Mouse (Mus musculus) hindlimb bud, embryonic 11.5 days (tissue): ENCODE data around the gene Zdhhc3.
A peak's percentile ranks its signal among the peaks of the same experiment; 100 is the strongest.

ENCODE experiments used
- DNase-seq: peaks from one replicate; pipeline ENCODE4 v3.0.0-alpha.2; 2012; ENCODE audit warnings: low read depth, low spot score; ENCODE audit errors: extremely low spot score

The Zdhhc3 gene

DNA sequence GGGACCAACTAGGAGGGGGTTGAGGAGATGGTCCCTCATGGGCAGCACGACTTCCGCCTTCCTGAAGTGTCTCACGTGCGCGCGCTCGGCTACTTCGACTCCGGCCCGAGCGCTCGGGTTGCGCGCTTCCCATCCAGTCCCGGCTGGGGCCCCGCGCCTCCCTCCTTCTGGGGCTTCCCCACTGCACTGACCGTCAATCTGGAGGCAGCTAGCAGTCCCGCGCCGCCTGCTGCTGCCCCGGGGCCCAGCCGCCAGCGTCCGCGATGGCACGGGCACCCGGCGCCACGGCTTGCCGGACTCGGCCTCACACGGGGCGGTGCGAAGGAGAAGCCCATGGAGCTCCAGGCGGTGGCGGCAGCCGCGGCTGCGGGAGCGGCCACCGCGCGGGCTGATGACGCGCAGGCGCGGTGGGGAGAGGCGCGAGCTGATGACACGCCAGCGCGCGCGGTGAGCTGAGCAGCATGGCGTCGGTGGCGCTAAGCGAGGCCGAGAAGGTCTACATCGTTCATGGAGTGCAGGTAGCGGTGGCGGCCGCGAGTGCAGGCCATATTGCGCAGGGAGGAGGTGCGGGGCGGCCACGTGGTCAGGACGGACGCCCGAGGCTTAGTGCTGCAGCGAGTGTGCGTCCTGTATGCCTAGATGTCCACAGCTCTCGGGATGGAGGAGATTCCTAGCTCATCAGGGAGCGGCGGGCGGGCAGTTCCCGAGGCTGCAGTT lies at the start of gene Zdhhc3, which contains the start of gene Exosc7:
TSS of gene Zdhhc3 (minus strand) at position 401 of the 717 bp plus-strand sequence.
TSS of gene Exosc7 (plus strand) at position 411 of the 717 bp plus-strand sequence.
- DNase-seq, result peak; percentile 62

DNA sequence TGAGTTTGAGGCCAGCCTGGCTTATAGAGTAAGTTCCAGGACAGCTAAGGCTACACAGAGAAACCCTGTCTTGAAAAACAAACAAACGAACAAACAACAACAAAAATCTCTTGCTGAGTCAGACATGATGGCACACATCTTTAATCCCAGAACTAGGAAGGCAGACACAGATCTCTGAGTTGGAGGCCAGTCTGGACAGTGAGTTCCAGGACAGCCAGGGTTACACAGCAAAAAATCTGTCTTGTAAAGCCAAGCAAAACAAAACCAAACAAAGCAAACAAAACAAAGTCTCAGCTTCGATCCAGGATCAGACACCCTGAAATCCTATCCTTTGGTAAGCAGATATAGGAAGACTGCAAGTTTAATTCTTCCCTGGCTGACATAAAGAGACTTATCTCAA lies 48.8 kb upstream of the Zdhhc3 start:
- no peak for DNase-seq

DNA sequence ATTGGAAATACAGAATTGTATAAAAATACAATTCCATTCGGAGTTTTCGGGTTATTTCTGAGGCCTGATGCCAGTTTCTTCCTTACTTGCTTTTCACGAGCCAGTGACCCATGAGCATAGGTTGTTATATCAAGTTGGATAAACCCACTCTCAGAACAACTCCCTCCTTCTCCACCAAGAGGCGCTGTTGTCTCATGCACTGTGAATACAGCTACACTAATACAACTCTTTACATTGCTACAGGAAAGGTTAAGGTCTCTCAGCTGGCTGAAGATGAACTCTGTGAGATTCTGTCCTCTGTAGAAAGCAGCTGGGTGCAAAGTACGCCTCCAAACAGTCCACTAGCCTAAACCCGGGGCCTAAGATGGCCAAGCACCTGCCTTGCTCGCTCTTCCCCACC lies 46.3 kb upstream of the Zdhhc3 start:
- DNase-seq, result peak; percentile 41

DNA sequence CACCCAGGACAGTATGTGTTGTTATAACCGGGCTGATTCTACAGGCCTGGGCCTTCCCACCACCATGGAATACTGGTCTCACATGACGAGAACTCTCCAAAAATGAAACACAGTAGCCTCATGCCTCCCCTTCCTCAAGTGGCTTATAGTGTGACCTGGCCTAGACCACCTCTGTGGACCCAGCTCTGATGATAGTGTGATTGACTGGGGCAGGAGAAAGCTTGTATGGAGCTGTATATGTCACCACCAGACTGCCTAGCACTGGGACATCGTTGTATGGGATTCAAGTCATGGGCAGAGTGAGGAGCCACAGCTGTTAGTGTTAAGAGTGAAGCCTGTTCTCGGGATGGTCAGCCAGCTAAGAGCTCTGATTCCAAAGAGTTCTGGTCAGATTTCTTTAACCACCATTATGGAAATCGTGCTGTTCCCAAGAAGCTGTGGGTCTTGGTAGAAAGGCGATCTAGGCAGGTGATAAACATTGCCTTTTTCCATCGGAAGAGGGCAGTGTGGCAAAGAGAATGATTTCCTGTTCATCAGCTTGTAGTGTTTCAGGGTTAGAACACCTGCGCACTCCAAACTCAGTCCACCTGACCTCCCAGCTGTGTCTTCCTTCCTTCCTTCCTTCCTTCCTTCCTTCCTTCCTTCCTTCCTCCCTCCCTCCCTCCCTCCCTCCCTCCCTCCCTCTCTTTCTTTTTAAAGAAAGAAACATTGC lies 45.3 kb upstream of the Zdhhc3 start:
- DNase-seq, result no peak

DNA sequence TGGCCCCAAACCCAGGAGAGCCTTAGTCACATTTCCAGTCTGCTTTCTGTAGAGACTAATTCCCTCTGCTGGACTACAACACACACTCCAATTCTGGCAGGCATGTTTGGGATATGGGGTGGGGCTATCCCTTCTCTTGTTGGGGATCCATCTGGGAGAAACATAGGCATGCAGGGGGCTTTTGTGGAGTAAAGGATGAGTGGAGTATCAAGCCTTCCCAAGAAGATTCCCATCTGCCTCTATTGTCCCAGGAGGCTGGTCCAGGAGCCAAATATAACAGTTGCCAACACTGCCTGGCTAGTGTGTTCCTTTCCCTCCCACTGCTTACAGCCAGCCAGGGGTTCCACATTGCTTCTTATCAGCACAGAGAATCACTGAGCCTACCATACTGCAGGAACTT lies 44.7 kb upstream of the Zdhhc3 start:
- DNase-seq, result no peak

DNA sequence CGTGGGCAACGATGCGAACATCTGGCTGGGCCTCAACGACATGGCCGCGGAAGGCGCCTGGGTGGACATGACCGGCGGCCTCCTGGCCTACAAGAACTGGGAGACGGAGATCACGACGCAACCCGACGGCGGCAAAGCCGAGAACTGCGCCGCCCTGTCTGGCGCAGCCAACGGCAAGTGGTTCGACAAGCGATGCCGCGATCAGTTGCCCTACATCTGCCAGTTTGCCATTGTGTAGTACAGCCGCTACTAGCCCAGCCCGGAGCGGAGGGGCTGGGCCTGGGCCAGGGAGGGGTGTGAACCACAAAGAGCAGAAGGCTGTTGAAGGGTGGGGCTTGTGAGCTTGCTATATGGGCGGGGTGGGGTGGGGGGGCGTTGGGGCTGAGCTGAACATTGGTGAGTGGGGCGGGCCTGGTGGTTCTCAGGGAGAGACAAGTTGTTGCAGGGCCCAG lies 43.9 kb upstream of the Zdhhc3 start:
- DNase-seq, result no peak

DNA sequence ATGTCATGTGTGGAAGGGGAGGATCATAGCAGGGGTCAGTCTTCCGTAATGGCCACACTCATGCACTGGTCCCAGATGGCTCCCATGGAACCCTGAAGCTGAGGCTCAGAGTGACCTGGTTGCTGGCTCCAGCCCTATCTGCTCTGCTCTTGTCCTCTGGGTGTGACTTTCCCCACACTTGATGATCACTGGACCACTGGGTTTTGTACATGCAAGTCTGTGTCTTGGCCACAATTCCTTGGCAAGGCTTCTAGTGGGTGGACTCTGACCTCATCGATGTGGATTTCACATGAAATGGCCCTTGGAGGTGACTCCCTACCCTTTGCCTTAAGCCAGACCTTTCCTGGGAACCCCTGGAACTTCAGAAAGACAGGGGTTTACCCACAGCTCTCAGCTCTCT lies 40.1 kb upstream of the Zdhhc3 start:
- no peak for DNase-seq

DNA sequence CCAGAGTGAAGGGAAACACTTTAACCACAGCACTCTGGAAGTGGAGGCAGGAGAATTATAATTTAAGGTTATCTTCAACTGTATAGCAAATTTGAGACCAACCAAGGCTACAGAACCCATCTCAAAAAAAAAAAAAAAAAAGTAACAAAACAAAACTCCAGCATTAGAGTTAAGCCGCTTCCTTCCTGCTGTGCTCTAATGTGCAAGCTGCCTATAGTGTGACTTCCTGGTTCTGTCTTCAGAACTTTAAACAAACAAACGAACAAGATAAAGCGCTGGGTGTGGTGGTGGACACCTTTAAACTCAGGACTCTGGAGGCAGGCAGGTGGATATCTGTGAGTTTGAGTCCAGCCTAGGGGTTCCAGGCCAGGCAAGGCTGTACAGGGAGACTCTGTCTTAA lies 39.0 kb upstream of the Zdhhc3 start:
- no peak for DNase-seq

DNA sequence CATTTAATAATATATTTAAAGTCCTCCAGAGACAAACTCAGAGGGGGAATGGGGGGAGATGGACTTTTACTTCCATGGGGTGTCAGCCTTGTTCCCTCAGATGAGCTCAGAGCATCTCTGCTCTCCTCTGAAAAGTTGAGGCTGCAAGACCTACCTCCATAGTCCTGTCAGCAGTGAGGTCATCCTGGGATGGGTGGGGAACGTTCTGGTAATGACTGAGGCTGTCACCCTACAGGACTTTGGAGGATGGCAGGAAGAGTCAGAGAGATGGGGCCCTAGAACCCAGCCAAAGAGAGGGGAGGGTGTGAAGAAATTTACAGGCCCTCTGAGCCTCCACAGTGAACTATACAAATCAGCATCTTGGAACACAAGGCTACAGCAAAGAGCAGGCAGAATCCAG lies 38.6 kb upstream of the Zdhhc3 start:
- no peak for DNase-seq

DNA sequence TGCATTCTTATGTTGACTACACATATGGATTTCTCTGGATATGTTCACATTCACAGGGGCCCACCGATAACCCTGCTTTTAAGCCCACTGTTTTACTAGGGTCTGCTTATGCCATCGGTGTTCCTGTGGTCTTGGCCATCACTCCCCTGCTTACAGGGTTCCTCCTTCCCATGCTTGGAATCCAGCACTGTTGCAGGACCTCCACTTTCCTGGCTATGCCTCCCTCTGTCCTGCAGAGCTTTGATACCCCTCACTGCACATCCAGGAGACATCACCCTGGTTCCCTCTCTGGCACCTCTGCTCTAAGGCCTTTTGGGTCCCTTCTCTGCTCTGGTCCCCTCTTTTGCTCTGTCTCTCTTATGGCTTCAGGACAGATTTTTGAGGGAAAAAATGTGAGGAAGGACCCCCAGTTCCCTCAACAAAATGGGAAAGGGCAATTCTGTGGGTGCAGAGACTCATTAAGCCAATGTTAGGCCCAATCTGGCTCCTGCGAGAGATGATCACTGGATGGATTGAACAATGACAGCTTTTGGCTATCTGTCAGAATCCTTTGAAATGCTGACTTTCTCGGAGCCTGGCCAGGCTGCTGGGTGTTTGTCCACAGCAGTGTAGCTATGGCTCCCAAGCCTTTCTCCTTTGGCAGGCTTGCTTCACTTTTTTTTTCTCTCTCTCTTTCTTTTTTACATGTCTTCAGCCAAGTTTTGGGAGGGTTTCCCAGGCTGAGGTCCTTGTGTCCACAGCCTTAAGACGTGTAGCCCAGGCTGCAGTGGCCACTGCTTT lies 37.4 kb upstream of the Zdhhc3 start, which contains the start of gene Clec3b:
TSS of gene Clec3b (plus strand) at position 706 of the 780 bp plus-strand sequence.
- no peak for DNase-seq

DNA sequence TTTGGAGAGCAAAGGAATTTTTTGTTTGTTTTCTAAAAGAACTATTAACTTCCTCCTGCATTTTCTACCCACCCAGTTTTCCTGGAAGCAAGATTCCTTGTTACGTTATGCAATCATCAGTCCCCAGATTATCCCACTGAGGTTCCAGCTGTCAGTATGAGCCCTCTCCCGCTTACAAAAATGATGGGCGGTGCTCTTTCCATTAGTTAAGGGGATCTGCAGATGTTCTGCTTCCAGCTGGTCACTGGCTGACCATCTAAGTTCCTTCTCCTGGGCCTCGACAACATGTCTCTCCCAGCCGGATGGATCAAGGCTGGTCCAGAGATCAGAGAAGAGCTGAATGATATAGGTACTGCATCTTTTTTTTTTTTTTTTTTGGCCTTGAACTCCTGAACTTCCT lies 35.4 kb upstream of the Zdhhc3 start:
- no peak for DNase-seq

DNA sequence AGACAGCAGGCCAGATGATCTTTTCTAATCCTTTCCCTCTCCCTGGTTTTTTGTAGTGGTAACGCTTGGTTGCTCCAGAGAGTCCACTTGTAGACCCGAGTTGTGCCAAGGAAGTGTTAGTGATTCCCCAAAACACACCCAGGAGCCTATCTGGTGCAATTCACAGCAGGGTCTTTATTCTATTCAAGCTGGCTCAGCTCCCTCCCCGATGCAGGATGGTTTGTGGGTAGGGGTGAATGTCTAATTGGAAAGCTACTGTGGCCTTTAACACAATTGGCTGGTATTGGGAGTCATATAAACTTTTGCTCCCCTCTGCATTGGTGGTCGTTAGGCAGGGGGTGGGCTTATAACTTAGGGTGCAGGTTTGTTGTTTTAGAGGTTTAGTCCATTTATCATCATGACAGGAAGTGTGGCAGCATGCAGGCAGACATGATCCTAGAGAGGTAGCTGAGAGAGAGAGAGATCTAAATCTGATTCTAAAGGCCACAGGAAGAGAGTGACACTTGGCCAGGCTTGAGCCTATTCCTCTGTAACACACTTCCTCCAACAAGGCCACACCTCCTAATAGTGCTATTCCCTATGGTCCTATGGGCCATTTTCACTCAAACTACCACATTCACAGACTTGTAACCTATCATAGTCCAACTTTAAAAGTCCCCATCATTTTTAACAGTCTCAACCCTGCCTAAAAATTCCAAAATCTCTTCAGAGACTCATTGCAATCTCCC lies 27.0 kb upstream of the Zdhhc3 start:
- no peak for DNase-seq

DNA sequence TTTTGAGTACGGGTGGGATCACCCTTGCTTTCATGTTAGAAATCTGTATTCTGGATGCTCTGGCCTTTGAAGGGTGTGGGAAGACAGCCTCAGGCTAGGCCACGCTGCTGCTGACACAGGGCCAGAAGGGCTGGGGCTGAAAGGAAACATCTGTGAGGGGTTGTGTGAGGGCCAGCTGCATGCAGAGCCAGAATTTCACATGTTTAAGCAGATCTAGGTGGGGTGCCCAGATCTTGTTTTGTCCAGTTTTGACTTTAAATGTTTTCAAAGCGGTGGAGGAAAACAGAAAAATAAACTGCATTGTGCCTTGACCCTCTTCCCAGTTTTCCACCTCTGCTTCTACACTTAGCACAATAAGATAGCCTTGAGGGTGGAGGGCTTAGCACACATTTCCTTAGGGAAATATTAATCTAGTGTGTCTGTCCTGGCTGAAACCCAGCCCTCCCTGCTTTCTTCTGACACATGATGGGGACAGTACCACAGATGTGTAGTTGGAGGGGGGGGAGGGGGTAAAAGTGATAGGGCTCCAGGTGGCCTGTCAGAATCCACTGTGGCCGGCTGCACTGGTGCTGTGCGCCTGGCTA lies 26.0 kb upstream of the Zdhhc3 start:
- no peak for DNase-seq

DNA sequence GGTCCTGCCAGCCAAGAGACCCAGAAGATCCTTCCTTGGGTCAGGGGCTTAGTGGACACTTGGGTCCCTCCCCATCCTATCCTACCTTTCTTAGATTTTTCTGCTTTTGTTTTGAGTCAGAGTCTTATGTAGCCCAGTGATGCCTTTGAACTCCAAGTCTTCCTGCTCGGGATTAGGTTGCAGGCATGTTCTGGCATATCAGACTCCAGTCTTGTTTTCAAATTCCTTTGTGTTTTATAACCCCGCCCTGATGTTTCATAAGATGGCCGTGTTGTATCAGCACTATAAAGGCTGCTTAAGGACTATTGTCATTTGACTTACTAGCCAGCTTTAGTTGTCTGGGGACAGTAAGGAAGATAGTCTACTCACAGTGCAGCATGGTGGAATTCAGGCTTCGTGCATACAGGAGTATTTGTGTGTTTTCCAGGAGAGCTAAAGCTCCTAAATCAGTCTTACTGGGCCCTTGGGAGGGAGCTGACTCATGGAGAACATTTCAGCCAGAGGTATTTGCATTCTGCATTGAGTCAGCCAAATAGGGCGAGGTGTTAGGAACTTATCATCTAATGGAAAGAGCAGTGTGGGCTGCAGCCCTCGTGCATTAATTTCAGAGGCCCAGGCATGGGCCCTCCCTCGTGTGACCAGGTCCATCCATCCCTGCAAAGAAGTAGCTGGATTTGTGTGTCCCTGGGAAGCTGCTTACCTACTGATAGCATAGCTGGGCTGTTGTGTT lies 24.1 kb upstream of the Zdhhc3 start:
- no peak for DNase-seq

DNA sequence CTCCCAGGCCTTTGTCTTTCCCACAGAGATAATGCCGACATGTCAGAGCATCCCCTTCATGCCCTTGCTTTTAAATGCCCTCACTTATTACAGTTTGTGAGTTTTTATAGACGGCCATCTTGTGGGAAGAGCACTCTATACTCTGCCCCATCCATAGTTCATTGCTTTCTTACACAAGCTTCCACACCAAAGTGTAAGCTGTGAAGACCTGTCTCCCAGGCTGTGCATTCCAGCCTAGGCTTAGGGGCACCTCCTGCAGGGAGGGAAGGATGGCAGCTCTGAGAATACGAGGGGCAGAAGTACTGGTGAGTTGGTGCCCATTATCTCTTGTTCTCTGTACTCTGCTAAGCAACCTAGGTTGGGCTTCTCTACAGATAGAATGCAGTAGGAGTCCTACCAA lies 20.0 kb upstream of the Zdhhc3 start:
- DNase-seq, result no peak

DNA sequence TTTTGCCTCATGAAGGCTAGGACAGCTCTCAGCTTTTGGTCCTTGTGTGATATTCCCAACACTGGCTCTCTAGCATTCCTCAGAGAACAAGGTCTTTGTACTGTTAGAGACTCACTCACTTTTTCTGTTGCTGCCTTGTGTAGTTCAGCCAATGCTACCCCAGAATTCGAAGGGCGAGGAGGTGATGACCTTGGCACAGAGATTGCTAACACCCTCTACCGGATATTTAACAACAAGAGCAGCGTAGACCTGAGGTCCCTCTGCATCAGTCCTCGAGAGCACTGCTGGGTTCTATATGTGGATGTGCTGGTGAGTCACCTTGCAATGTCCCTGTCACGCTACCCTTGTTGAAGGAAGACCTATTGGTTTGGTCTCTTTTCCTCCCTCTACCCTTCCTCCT lies 14.7 kb upstream of the Zdhhc3 start:
- DNase-seq, result no peak

DNA sequence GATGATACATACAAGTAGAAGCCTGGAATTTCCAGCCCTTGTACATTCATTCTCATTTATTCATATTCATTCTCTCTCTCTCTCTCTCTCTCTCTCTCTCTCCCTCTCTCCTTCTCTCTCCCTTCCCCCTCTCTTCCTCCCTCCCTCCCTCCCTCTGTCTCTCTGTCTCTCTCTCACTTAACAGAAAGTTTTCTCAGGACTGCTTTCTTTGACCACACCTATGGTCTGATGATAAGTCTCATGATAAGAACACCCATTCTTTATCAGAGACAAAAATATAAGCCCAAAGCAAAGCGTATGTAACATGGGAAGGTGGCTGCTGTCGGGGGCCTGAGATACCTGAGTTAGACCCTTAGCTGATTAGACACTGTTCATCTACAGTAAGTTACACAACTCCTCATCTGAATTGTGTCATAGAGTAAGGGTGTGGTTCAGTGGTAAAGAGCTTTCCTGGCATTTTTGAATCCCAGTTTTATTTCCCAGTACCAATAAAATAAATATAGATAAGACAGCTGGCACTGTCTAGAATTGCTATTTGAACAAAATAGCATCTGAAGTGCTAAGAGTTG lies 11.5 kb upstream of the Zdhhc3 start:
- no peak for DNase-seq

DNA sequence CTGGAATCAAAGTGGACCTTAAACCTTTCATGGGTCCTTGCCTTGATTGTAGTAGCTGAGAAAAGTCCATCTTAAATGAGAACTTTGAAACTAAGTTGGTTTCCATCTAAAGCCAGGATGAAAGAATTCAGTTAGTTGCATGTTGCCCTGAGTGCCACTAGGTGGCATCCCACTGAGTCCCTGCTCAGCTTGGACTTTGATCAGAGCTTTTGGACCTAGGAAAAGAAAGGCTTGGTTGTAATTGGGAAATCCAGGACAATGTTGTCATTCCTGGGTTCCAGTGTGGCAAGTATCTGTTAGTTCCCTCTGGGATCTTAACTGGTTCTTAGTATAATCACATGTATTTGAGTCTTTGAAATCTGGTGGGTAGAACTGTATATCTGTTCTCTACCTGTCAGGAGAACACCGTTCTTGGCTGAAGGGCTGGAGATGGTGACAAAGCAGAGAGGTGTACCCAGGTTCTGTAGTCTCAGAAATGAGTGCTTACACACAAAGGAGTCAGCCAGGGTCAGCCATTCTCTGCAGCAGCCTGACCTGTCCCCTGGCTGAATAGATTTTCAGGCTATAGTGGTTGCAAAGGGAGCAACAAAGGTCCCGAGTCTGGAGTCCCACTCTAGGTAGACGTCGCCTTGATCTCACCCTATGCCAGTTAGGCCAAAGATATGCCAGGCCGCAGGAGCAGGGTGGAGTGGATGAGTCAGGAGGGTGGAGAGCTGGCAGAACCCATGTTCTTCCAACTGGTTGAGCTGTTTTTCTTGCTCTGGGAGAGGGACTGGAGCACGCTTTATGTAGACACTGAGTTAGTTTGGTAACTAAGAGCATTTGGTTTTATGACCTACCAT lies 10.8 kb upstream of the Zdhhc3 start:
- DNase-seq, result no peak

DNA sequence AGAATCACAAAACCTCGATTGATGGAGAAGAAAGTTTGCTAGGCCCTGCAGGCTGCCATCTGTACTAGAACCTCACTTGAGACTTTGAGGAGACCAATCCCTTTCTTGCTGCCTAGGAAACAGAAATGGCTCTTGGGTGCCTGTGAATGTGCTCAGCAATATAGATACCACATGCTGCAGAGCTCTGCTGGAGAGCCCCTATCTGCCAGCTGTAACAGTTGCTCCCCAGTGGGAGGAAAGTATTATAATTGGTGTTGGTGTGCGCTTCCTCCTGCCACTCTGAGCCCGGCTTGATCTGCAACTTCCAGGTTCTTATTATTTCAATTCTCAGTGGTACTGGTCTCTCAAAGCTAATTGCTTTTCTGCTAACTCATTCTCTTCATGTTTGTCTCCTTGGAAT lies 10.0 kb upstream of the Zdhhc3 start:
- DNase-seq, result no peak
